Mouse (Mus musculus) embryo, embryonic 10 days (tissue): ENCODE data around the gene Cenpb.

Experiments
- DNase-seq: peaks from one replicate; pipeline ENCODE4 v3.0.0-alpha.2; 2015; ENCODE audit warnings: low spot score

Cenpb gene

DNA sequence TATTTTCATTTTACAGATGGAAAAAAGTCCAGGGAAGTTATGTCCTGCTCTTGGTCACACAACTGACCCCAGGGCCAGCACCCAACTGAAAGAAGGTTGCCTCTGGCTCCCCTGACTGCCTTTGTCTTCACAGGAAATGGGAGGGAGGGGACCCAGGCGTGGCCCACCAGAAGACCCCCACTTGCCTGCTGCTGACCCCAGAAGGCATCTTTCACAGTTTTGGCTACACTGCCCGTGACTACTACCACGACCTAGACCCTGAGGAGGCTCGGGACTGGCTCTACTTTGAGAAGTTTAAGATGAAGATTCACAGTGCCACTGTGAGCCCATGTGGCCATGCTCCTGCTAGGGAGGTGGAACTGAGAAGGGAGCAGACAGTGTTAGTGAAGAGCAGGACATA, 41.6 kb downstream of the Cenpb start:
- no peak for DNase-seq

DNA sequence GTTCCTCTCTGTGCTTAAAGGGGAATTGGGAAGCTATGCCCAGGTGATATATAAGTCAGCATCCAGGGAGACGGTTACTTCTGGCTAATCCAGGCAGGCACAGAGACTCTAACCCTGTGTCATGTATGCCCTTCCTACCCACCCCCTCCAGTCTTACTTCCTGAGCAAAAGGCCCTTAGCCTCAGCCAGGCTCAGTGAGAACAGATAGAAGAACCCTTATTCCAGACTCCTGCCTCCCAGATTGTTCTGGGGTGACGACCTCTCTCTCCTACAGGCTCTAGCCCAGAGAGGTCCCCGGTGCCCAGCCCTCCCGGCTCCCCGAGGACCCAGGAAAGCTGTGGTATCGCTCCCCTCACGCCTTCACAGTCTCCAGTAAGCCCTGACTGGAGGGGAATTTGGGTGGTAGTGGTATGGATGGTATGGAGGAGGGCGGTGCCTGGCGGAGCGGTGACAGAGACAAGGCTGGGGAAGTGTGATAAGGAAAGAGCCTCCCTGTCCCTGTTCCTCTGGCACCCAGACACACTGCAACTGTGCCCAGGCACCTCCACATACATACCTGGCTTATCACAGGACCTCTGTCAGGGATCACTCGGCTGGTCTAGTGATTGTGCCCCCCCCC, 44.2 kb downstream of the Cenpb start:
- DNase-seq = no peak

DNA sequence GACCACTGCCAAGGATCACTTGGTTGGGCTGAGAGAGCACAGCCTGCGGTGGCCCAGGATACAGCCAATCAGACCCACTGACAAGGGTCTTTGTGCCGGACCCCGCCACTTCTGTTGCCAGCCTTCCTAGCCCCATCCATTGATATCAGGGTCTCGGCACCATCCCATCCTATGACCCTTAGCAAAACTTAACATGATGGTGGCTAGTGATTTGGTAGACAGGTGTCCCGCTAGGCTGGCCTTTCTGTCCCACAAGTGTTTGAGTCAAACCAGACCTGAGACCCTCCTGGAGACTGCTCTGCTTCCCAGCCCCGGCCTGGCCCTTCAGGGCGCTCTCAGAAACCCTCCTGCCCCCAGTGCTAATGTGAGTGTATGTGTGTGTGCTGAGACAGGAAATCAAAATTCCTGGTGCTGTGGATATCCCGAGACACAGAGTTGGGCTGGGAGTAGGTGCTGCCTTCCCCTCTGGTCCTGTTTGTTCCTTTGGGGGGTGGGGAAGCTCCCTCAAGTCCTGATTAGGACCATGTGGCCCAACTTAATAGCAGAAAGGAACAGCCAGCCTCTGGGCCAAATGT, 45.0 kb downstream of the Cenpb start:
- DNase-seq = no peak

DNA sequence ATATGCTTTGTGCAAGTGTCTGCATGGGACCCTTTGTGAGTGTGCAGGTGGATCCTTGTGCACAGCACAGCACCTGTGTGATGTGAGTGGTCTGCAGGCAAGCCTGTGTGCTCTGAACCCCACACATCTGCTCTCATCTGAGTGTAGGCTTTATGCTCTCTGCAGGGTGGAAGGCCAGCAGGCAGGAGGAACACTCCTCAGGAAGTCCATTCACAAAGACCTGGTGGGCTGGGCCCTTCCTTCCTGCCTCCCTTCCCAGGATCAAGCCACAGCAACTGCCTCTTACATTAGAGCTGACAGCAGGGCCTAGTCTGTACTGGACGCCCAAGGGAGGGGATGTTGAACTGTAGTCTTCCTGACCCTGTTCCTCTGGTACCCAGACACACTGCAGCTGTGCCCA, 45.5 kb downstream of the Cenpb start:
- DNase-seq = no peak

DNA sequence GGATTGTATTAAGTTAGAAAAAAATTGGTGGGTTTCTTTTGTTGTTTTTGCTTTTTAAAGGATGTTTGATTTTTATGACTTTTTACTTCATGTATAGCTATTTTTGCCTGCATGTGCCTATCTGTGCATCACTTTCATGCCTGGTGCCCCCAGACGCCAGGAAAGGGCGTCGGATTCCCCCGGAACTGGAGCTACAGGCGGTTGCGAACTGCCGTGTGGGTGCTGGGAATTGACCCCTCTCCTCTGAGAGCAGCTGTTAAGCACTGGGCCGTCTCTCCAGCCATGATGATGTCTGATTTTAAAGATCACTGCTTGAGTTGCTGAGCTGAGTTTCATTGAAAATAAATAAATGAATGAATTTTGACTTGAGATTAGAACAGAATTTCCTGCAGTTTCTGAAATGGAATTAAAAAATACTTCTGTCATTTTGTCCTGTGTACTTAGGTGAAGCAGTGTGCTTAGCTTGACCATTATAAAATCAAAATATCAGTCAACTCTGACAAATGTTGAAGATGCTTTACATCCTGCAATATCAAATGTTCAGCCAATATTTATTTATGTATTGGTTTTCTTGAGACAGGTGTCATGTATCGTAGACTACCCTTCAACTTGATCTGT, 46.8 kb downstream of the Cenpb start, which contains the start of gene Gm11037:
Gene Gm11037, plus strand, starts transcription at position 568 of the 618 bp plus-strand sequence.
- DNase-seq = no peak

DNA sequence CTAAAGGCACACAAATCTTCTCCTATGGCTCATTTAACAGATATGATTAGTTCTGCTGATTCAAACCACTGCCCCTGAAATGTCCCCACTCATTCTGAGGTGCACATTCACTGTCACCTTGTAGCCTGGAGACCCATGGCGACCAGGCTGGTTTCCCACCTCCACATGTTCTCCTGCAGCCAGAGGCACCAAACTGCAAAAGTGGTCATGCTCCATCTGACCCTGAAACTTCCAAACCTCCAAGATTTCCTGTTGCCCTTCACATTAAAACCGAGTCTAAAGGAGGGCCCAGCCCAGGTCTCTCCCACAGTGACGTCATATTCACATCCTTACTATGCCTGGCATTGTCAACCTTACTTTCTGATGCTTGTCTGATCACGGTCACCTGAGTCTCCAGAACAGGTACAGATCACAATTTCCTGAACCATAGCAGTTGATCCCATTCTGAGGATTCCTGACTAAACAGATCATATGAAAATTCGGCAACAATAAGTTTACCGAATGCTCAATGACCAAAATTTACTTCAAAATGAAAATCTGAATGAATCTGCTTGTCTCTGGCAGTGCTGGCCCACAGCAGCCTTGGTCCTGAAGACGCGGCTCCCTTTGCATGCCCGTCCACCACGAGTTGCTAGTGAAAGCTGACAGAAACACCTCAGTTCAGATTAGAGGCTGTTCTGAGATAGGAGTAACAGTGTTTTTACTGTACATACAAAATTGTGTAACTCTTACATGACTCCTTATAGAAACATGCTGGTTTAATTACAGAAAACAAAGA, 47.6 kb downstream of the Cenpb start:
- DNase-seq = no peak

DNA sequence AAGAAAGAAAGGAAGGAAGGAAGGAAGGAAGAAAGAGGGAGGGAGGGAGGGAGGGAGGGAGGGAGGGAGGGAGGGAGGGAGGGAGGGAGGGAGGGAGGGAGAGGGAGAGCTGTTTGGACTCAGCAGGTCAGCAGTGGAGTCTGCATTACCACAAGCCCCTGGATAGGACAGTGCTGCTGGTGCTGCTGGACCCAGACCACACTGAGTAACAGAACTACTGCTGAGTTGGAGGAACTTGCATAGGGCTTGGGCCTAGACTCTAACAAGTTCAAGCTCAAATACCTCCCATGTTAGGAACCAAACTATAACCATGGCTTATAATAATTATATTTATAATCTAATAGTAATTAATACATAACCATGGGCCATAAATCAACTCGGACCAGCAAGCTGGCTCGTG, 49.0 kb downstream of the Cenpb start:
- DNase-seq = no peak

DNA sequence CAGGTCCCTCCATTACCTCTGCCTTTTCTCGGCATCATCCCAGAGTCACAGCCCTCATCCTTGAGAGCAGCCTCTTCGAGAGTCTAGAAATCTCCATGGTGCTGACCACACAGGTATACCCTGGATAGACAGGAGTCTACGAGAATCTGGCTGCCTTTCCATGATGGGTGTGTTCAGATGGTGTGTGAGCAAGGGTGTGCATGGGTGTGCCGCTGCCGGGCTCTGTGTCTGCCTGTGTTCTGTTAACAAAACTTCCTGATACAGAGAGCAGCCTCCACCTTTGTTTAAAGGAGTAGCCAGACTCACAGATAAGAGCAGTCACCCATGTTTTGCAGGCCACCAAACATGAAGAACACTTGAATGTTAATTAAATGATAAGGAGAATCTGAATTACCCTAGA, 50.0 kb downstream of the Cenpb start:
- DNase-seq = no peak

DNA sequence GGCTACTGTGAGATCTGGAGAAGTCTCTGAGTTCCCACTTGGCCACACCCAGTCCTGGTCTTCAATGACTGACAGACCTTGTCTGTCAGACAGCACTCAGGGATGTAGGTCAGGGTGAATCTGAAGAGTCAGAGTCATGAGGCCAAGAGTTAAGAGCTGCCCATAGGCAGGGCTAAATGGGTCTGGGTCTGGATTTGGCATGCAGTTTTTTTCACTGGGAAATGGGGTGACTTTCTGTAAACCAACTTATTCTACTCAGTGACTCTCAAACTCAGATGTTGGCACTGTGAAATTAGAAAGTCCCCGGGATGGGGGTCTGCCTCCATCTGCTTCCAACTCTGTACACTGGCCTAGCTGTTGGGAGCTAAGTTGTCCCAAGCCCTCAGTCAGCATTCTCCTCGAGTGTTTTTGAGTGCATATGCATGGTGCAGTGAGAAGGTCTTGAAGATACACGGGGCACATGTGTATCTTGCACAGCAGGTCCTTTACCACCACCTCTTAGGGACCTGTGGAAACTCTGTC, 51.2 kb downstream of the Cenpb start:
- no peak for DNase-seq

DNA sequence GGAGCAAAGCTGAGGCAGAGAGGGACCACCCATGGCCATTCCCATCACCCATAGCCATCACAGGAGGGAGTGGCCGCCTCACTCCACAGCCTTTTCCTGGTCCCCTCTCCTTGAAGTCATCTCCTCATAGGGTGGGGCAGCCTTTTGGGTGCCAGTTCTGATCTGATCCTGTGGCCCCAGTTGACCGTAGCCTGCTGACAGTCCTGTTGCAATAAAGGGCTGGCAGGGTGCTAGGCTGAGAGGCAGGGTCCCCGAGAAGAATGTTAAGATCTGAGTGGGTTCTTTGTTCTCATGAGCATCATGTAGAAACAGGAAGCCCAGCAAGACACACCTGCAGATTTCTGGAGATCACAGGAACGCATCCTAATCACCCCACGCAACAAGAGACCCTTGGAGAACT, 51.7 kb downstream of the Cenpb start:
- DNase-seq = no peak

DNA sequence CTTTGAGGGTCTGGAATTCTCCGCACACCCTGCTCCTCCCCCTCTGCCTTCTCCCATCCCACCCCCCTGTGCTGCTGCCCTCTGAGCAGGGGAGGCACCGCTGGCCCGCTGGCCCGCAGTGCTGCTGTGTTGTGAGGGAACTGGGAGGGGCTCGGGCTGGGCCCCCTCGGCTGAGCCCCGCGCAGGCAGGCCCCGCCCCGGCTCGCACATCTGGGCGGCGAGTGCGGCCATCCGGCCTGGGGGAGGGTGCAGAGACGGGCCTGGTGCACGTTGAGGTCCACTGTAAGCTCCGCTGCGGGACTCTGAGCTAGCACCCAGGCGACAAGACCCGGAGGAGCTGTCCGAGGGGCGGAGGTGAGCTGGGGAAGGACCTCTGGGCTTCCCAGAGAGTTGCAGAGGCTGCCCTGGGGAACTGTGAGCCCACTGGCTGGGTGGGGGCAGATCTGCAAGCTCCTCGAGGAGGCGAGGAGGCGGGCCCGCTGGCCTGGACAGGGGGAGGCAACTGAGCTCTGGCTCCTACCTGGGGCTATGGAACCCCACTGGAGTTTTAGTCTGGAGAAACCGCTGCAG, 52.6 kb downstream of the Cenpb start, which contains the start of gene Hspa12b:
Gene Hspa12b, plus strand, starts transcription at position 120 of the 570 bp plus-strand sequence.
- peak; percentile 76 for DNase-seq

DNA sequence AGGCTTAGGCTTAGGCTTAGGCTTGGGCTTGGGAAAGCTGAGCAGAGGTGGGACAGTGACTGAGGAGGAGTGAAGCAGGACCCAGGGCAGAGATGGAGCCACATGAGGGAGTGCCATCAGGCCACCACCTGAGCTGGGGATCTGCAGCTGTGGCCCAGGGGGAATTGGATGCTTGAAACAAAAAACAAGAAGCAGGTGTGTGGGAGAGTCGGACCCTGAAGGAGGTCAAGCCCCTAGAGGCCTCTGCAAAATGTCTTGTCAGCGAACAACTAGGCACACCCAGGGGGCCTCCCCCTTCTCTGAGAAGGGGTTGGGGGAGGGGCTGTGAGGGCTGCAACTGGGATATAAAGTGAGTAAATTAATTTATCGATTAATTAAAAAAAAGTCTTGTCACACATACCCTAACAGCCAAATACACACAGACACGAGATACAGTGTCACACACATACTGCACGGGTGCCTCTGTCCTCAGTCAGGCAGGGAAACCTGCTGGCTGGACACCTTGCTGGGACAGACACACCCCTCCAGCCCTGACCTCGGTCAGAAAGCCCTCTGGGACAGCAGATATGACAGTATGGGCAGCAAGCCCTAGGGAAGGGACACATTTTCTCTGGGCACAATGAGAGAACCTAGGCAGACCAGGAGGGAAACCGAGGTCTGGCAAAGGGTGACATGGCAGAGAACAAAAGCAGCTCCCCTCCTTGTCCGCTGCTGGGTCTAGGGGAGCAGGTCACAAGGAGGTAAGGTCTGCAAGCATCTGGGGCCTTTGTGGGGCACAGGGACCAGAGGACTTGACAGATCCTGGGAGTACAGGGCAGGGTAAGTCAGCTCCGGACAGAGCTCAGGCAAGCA, 53.7 kb downstream of the Cenpb start:
- DNase-seq = no peak
